Mouse (Mus musculus) embryo, embryonic 11 days (tissue): ENCODE data around the gene Tnik.

Source experiments
- DNase-seq: peaks from one replicate; pipeline ENCODE4 v3.0.0-alpha.2; 2015

Tnik gene

DNA sequence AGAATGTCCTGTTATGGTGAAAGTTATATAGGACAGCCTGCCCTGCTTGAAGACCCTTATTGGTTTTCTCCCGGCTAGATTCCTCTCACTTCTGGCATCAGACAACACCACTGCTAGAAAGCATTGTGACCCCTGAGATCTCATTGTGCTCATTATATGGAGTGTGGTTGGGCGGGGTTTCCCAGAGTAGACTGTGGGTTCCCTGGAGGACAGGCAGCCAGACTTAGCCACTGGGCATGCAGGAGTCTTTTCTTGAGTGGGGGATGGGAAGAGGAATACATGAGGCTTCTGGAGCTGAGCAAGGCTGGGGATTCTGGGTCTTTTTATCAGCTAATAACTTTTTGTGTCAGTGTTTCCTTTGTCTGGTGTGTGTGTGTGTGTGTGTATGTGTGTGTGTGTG lies 153.0 kb downstream of the Tnik start:
- peak; percentile 65 for DNase-seq

DNA sequence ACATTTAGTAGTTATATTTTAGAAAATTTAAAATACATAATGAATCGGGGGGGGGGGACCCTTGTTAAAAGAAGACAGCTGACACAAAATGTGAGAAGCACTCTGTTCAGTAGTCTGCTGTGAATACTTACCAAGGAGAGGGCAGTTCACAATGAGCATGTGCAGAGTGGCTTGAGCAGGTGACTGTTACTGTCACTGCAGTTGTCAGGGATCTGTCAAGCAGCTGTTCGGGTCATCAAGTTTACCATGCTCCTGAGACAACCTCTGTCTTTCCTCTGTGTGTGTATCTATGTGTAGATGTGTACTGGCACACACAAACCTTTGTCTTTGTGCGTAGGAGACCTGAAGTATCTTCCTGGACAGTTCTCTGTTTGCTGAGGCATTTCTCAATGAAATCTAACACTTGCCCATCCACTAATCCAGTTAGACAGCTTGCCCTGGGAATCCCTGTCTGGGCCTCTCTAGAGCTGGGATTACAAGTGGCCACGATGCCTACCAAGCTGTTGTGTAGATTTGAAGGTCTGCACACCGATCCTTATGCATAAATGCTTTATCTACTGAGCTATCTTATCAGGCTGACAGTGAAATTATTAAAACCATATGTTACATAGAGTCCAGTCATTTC lies 154.2 kb downstream of the Tnik start:
- DNase-seq: no peak

DNA sequence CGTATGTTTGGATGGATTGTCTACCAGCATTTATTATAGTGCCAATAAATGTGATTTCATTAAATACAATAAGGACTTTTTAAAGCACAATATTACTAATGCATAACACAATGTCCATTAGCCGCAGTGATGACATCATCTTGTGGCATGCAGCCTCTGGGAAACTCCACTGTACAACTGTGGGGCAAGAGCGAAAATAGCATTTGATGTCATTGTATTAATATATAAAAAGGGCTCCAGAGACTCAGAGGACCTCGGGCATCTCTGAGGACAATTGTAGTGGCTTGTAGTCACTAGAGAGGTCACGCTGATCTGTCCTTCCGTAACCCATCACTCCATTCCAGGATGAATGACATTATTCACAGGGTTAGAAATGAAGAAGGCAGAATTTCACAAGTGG lies 157.2 kb downstream of the Tnik start:
- DNase-seq: no peak

DNA sequence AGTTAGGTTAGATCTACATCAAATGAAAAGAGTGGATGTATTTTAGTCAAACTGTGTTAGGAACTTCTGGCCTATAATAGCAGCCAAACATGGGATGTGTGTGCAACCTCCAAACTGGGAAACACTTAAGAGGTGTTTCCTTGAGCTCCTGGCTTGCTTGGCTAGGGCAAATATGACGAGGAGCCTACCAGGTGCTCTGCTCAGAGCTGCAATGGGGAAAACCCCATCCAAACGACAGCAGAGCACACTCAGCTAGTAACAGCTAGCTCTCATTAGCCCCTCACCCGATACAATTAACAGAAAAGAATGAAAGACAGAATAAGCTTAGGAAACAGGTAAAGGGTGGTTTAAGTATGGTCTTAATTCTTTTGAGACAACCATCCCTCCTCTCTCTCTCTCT lies 157.7 kb downstream of the Tnik start:
- no peak for DNase-seq

DNA sequence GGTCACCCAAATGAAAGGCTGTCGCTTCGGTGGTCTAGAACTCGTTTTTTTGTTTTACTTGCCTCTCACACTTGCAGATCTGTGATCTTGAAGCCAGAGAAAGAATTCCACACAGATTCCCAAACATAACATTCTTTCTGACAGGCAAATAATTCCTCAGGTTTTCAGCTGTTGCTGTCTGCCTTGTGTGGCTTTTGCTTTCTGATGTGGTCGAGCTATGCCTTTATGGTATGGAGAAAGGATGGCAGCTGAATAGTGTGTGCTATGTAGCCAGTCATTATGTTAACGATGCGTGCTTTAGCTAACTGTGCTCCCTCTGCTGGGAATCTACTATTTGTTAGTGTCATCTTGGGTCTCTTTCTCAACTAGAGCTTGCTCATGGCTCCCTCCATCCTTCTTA lies 158.8 kb downstream of the Tnik start:
- no peak for DNase-seq

DNA sequence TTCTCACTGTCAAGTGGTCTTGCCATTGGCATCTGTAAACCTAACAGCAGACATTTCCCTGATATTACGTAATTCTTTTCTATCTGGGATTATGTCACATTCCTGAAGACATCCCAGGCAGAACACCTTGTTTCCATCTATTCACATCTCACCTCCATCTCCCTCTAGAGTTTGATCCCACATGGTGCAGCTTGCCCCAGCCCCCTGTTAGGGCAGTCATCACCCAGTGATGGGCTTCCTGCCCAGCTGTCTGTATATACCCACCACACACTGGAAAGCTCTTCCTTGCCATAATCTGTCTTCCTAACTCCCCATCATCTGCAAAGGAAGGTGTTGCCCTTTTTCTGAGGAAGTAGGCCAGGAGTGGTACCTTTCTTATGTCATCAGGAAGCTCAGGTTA lies 159.2 kb downstream of the Tnik start:
- no peak for DNase-seq

DNA sequence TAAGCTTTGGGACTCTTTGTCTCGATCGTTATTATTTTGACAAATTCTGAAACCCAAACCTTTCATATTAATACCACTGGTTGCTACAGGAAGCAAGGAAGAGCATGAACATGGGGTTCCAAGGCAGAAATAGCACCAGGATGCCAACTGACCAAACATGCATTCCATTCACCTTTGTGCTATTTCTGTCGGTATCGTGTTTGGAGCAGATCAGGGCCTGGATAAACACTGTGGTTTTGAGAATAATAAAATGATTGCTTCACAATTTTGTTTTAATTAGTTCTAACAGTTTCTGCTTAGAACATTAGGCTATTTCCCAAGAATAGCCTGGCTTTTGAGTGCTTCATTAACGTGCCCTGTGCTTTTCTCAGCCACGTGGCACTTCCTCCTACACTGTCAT lies 162.9 kb downstream of the Tnik start:
- DNase-seq: no peak

DNA sequence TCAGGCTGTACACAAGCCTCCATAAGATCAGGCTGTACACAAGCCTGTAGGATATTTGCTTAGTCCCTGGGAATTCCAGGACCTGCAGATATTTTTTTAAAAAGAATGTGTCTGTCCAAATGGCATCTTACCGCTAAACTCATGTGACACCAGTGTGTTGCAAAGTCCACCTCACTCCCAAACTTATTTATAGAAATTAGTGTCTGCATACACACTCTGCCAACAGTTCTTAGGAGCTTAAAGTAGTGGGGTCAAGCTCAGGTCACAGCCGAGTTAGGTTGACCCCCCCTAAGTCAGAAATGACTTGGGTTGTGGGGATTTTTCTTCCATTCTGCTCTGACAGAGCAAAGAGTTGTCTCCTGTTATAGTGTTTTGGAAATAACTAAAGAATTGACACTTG lies 168.4 kb downstream of the Tnik start:
- no peak for DNase-seq

DNA sequence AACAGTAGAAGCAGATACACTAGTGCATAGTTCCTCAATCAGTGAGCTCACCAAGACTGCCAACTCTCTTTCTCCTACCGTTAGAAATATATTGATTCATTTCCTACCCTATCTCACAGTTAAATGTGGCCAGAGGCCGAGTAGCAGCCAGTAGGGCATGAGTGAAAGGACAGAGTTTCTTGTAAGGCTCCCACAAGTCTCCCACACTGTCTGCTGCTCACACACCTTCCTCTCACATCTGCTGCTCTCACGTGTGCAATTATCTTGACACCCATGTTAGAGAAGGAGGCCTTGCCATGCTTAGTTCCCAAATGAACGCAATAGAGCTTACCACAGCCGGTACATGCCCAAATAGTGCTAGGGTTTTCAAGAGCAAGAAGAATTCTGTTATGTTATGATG lies 169.3 kb downstream of the Tnik start:
- no peak for DNase-seq

DNA sequence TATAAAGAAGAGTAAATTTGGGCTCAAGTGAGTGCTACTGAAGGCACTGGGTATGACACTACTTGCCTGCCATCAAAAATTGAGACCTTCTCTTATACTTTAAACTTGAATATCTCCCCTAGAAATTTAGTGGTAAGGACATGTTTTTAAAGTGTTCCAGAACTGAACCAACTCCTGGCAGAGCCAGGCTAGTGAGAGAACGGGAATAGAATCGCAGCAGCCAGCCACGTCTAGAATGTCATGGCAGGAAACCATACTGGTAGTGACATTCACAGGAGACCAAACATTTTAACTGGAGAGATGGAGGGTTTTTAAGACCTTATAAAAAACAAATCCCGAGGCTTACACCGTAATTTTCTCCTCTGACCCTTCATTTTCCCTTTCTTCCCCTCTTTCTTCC lies 172.5 kb downstream of the Tnik start:
- DNase-seq: no peak

DNA sequence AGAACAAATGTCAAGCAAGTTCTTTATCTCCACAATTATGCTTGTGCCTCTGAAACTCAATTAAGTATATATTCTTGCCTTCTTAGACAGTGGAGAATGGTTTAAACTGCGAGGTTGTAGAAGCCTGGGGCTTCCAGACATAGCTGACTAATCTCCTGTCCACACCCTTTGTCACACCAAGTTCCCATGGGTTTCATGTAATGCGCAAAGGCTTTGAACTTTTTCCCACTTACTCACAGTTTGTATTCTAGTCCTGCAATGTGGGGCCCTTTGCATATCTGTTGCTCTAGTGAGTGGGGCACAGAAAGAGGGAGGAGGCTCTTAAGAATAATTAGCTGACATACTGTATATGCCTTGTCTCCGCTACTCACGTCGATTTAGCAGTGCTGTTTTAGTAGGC lies 174.4 kb downstream of the Tnik start:
- DNase-seq: no peak

DNA sequence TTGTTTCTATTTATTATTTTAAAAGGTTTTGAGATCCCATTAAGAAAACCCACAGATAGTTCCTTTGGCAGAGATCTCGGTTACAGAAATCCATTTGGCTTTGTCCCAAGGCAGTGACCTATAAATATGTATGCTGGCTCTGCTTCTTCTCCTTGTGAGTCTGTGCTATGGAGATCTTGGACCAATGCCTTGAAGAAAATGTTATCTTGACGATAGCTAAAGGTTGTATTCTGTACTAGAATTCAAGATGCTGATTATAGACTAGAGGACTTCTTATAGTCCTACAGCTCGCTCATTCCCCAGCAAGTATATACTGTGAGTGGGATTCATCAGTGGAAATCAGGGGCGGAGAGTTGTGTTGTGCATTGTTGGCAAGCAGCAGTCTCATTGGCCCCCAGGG lies 178.5 kb downstream of the Tnik start:
- DNase-seq: no peak

DNA sequence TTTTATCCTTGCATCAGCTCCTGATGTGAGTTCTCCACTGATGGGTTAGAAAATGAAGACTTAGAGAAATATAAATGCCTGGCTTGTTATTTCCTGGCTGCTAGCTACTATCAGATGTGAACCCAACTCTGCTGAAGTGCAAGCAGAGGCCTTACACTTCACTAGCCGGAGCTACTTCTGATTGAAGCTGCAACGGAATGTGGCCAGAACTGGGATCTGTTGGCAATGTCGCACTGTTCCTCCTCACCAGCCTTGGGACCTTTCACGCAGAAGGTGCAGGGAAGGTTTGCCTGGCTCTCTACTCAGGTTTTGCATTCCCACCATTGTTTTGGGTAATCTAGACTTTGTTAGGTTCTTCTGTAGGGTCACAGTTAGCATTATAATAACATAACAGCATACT lies 179.1 kb downstream of the Tnik start:
- DNase-seq: no peak

DNA sequence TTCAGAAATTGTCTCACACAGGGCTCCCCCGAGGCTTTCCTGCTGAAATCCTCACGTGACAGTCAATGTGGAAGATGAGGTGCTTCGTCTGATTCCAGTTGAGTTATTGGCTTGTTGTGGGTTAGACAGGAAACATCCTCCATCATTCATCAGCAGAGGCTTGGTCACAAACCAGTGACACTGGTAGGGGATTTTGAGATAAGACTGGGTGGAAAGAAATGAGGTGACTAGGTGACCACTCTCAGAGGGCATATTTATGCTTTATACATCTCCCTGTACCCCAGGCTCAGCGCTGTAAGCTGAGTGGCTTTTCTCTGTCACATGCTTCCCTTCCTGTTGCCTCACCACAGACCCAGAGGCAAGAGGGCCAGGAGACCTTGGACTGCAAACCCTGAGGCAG lies 184.9 kb downstream of the Tnik start:
- no peak for DNase-seq

DNA sequence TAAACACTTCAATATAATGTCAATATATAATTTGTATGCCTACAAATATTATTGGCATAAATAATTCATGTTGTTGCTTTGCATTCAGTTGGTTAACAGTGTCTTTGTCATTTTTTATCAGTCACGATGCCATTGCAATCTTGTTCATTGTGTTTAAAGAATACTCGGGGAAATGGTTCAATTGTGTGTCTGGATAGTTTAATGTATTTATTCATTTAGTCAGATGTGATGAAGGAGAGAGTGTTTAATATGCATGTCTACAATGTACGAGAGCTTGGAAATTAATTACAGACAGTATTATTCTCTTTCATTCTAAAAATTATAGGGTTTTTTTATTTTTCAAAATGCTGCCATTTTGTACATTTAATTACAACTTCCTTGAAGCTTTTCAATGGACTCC lies 190.4 kb downstream of the Tnik start:
- no peak for DNase-seq

DNA sequence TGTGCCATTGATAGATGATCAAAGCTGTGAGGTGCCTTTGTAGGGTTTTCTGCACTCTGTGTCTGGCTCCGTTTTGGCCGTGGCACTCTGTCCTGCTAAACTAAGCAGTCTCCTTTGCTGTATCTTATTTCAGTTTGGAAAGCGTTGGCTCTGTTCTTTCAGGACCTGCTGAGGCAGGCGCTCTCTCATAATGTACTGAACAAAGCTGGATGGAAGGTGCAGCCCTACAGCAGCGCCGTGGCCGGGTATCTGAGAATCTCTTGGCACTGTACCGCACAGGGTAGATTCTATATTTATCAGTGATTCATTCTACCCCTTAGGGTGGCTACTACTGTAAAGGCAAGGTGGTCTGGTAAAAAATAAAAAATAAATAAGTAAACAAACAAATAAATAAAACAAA lies 193.8 kb downstream of the Tnik start:
- DNase-seq: no peak

DNA sequence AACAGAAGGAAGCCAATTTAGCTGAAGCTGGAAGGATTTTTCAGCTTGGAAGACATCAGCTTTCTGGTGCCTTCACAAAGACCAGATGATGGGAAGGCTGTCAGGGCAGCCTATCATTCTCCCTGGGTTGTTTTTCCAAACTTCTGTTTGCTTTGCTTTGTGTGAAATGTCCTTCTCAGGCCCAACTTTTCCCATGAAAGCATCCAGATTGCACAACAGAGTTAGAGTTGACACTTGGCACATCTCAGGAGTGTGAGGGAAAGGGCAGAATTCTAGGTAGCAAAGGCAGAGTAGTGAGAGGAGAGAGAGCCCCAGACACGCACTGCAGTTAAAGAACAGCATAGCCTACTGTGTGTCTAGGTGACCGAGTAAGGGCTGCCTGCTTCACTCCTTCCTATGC lies 194.5 kb downstream of the Tnik start:
- no peak for DNase-seq

DNA sequence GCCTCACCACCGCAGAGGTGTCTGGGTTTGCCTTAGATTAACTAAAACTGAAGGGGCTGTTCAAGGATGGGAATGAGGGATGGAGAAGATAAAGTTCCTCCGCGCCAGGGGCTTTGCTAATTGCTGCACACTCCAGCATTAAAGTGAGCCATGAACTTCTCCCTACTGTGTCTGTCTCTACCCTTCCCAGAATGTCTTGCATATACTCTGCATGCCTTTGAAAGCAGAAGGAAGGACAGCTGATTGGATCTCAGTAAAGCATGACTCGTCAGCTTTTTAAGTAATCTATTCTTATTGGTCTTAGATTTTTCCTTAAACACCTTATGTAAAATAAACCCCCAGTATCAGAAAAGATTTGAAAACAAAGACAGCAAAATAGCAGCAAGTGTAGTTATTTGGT lies 203.7 kb downstream of the Tnik start:
- no peak for DNase-seq

DNA sequence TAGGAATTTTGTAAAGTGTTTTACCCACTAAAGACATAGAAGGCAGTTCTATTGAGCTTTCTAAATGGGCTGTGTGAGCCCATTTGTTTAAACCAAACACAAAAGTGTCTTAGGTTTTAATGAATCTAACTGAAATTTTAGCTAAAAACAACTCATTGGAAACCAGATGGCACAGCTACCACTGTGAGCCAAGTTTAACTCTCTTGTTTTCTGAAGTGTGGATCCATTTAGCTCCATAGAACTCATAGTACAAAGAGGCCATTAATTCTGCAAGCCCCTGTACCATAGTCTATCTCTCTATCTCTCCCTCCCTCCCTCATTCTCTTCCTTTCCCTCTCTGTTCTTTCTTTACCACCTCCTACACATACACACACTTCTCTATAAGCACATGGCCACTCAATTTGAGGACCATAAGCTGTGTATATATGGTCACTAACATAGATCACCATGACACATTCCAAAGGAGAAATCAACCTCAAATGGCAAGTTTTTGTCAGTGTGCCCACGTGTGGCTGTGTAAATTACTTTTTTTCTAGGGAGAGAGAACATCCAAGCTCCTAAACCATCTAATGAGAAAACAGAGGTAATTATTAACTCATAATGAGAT lies 204.2 kb downstream of the Tnik start:
- no peak for DNase-seq

DNA sequence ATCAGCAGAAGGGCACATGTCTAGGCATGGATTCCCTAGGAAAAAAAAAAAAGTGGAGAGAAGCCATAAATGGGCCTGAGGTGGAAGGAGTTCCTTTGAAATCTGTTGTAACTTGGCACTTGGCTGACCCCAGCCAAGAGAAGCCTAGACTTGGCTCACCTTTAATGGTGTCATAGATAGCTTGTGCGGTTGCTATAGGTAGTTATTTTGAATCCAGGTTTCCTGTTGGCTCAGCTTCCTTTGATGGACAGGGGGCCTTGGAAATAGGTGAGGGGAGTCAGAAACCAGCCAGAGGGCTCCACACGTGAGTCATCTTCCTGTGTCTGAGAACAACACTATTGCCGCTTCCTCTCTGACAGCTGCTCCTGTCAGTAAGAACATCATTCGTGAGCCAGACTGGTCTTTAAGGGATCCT lies 204.9 kb downstream of the Tnik start:
- DNase-seq: peak; percentile 22

DNA sequence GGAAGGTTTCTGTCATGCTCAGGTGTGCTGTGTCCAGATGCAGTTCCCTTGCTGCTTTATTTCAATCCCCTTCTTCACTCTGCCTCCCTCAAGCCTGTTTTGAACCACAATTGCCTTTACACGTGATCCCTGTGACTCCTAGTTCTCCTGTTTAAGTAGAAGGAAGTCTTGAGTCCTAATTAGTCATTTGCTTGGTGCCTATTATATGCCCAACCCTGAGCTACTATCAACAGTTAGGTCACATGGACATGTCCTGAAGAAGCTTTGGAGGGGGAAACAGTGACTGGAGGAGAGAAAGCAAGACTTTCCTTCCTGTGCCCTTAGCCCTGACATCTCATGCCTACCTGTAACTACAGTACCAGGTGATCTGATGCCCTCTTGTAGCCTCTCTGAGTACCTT lies 210.4 kb downstream of the Tnik start:
- DNase-seq: no peak

DNA sequence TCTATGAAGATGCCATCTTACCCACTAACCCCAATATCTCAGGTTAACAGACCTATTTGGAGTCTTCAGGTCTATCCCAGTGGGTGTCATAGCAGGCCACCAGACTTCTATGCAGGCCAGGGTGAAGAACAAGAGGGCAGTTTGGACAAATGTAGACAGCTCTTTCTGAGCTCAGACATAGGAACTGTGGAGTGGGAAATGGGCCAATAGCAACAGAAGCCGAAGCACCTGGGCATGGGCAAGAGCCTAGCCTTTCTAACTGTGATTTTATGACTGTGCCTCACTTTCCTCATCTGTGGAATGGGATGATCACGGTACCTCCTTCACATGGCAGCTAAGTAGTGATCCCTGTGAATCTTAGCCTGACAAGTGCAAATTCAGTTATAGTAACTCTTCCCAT lies 214.4 kb downstream of the Tnik start:
- no peak for DNase-seq

DNA sequence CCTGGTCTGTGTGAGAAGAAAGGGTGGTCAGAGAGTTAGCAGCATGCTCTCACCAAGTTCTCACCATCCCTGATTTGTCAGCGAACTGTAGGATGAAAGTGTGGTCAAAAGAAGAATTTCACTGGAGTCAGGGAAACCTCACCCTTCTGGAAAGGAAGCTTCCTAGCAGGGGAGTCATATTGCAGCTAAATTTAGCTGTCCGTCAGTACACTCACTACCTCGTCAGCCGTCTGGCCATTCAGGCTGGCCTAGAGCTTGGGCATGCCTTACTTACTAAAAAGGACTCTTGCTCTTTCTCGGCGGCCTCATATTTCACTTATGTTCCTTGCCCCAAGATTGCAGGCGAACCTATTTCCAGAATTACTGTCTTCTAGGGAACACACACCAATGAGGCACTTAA lies 222.7 kb downstream of the Tnik start:
- DNase-seq: no peak

DNA sequence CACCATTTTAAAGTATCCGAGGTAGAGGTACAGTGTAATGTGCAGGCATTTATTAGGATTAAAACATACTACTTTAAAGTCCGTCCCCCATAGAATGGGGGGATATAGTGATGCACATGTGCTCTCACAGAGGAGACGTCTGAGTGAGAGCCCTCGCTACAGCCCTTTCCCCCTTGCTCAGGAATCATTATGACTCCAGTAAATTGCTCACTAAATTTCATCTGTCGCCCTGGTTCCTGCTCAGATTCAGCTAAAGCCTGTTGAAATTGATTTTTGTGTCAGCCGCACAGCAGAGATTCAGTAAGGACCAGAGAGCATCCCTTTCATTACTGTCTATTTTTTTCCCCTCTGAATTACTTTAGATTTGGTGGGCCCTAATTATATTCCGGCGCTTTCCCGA lies 224.4 kb downstream of the Tnik start:
- no peak for DNase-seq
